Mouse (Mus musculus) lung, embryonic 16.5 days (tissue): ENCODE measurements around the gene Ppm1l. TPM values are rescaled to one million over a fixed set of nuclear protein-coding genes. Genes with fewer than 3 reads are reported as not detected.

Experiments used
- ATAC-seq: fragments of 200-750 bp; cut with Nextera tagmentation; 2 replicates; pipeline ENCODE4 v1.8.0; 2017; ENCODE audit warnings: low read depth, mild to moderate bottlenecking, moderate library complexity
- H3K27ac ChIP-seq: fragments of 300-500 bp; sonication (generic); 2 replicates; pipeline ENCODE4 v1.5.1; 2014; ENCODE audit warnings: mild to moderate bottlenecking, control low read depth, low read length
- H3K27me3 ChIP-seq: fragments of 300-500 bp; sonication (generic); 2 replicates; pipeline ENCODE4 v1.6.1; 2014; ENCODE audit warnings: low read depth, low read length, mixed read lengths; ENCODE audit not compliant: control insufficient read depth, insufficient read depth
- H3K36me3 ChIP-seq: fragments of 300-500 bp; sonication (generic); 2 replicates; pipeline ENCODE4 v1.6.1; 2014; ENCODE audit warnings: low read length; ENCODE audit not compliant: control insufficient read depth, insufficient read depth
- H3K4me1 ChIP-seq: fragments of 300-500 bp; sonication (generic); replicated peaks from 2 replicates; pipeline ENCODE4 v1.6.1; 2014; ENCODE audit warnings: low read length, mixed read lengths; ENCODE audit not compliant: control insufficient read depth, insufficient read depth
- H3K4me2 ChIP-seq: fragments of 300-500 bp; sonication (generic); 2 replicates; pipeline ENCODE4 v1.6.1; 2014; ENCODE audit warnings: low read depth, low read length, control low read depth
- H3K4me3 ChIP-seq: fragments of 300-500 bp; sonication (generic); 2 replicates; pipeline ENCODE4 v1.5.1; 2014; ENCODE audit warnings: mild to moderate bottlenecking, low read length, control low read depth
- H3K9ac ChIP-seq: fragments of 300-500 bp; sonication (generic); 2 replicates; pipeline ENCODE4 v1.6.1; 2014; ENCODE audit warnings: low read length, control low read depth
- H3K9me3 ChIP-seq: fragments of 300-500 bp; sonication (generic); 2 replicates; pipeline ENCODE4 v1.6.1; 2016; ENCODE audit warnings: low read length; ENCODE audit not compliant: control insufficient read depth
- WGBS: fragments of 180-500 bp; shearing (Covaris S2); extraction: QIAGEN DNeasy Blood & Tissue Kit; methylation state at CpG from one replicate; pipeline ENCODE4 v1.1.7; 2014; 5-methylcytosine and 5-hydroxymethylcytosine counted together
- polyA plus RNA-seq: library from polyadenylated mRNA; unstranded; fragments of >200 nt; fragmentation: Nextera tagmentation; extraction: Ambion mirVana; gene quantifications from 2 replicates; pipeline ENCODE4 v1.2.1, GENCODE M21; 2015

The Ppm1l gene
- polyA plus RNA-seq, 1 experiment from 2014 or later = 6.0 TPM

GRCm38 (mm10) chr3:69433580-69433979 is 116.9 kb downstream of the Ppm1l start:
- no peaks in the 10 kb centered on the region for H3K4me1 ChIP-seq
- H3K4me3 ChIP-seq = no peak overlapping the region
- no peak overlapping the region for H3K9ac ChIP-seq
- 89% methylated on average over 10 of the region's 10 CpGs for WGBS
- H3K27me3 ChIP-seq = no peaks in the 10 kb centered on the region
- no peaks in the 10 kb centered on the region for H3K9me3 ChIP-seq
- ATAC-seq = no peak
- H3K36me3 ChIP-seq = no peaks in the 10 kb centered on the region
- H3K4me2 ChIP-seq = no peak overlapping the region
- no peak overlapping the region for H3K27ac ChIP-seq

- no peaks in the 10 kb centered on the region for H3K27me3 ChIP-seq
- WGBS = 58% methylated on average over 12 of the region's 12 CpGs
- no peaks in the 10 kb centered on the region for H3K9me3 ChIP-seq
- no peaks in the 10 kb centered on the region for H3K4me1 ChIP-seq
- H3K4me3 ChIP-seq = no peak overlapping the region
- H3K4me2 ChIP-seq = no peak overlapping the region
- no peaks in the 10 kb centered on the region for H3K36me3 ChIP-seq
- no peak overlapping the region for H3K27ac ChIP-seq
- H3K9ac ChIP-seq = no peak overlapping the region
- ATAC-seq = no peak
These were observed 122.3 kb downstream of the Ppm1l start for GRCm38 (mm10) chr3:69438773-69439514.

GRCm38 (mm10) chr3:69440761-69441160 is 124.1 kb downstream of the Ppm1l start:
- Histone ChIP-seq H3K36me3 (no peaks in the 10 kb centered on the region), H3K27ac (no peak overlapping the region), H3K9me3 (no peaks in the 10 kb centered on the region), H3K9ac (no peak overlapping the region), H3K4me3 (no peak overlapping the region), H3K27me3 (no peaks in the 10 kb centered on the region), H3K4me2 (no peak overlapping the region), H3K4me1 (no peaks in the 10 kb centered on the region)
- 70% methylated on average over 5 of the region's 5 CpGs for WGBS
- ATAC-seq = no peak

- Histone ChIP-seq H3K9me3 (no peaks in the 10 kb centered on the region), H3K27me3 (no peaks in the 10 kb centered on the region), H3K4me1 (no peaks in the 10 kb centered on the region), H3K4me3 (no peak overlapping the region), H3K36me3 (no peaks in the 10 kb centered on the region), H3K4me2 (no peak overlapping the region), H3K9ac (no peak overlapping the region), H3K27ac (no peak overlapping the region)
- no peak; the same call in 1 of the 2 replicates for ATAC-seq
- WGBS = 56% methylated on average over 5 of the region's 5 CpGs
These were observed 130.3 kb downstream of the Ppm1l start for GRCm38 (mm10) chr3:69446989-69447388.

- H3K27me3 ChIP-seq = no peaks in the 10 kb centered on the region
- H3K27ac ChIP-seq = no peak overlapping the region
- 88% methylated on average over 3 of the region's 3 CpGs for WGBS
- no peak overlapping the region for H3K9ac ChIP-seq
- no peak overlapping the region for H3K4me2 ChIP-seq
- no peak overlapping the region for H3K4me3 ChIP-seq
- H3K36me3 ChIP-seq = no peaks in the 10 kb centered on the region
- no peak for ATAC-seq
- no peaks in the 10 kb centered on the region for H3K9me3 ChIP-seq
- no peaks in the 10 kb centered on the region for H3K4me1 ChIP-seq
These were observed 132.4 kb downstream of the Ppm1l start for GRCm38 (mm10) chr3:69449041-69449440.

- no peak overlapping the region for H3K4me2 ChIP-seq
- H3K4me3 ChIP-seq = no peak overlapping the region
- no peaks in the 10 kb centered on the region for H3K4me1 ChIP-seq
- WGBS = 66% methylated on average over 3 of the region's 3 CpGs
- no peak for ATAC-seq
- H3K9me3 ChIP-seq = no peaks in the 10 kb centered on the region
- H3K9ac ChIP-seq = no peak overlapping the region
- H3K27ac ChIP-seq = no peak overlapping the region
- H3K27me3 ChIP-seq = no peaks in the 10 kb centered on the region
- H3K36me3 ChIP-seq = no peaks in the 10 kb centered on the region
These were observed 137.7 kb downstream of the Ppm1l start for GRCm38 (mm10) chr3:69454330-69454729.

GRCm38 (mm10) chr3:69456071-69456470 is 139.4 kb downstream of the Ppm1l start:
- no peaks in the 10 kb centered on the region for H3K4me1 ChIP-seq
- no peaks in the 10 kb centered on the region for H3K27me3 ChIP-seq
- no peak overlapping the region for H3K27ac ChIP-seq
- H3K9ac ChIP-seq = no peak overlapping the region
- ATAC-seq = no peak
- no peak overlapping the region for H3K4me3 ChIP-seq
- no peaks in the 10 kb centered on the region for H3K36me3 ChIP-seq
- H3K9me3 ChIP-seq = no peaks in the 10 kb centered on the region
- WGBS = 88% methylated on average over 5 of the region's 5 CpGs
- no peak overlapping the region for H3K4me2 ChIP-seq

GRCm38 (mm10) chr3:69458756-69459155 is 142.1 kb downstream of the Ppm1l start:
- Histone ChIP-seq H3K4me3 (no peak overlapping the region), H3K27ac (no peak overlapping the region), H3K27me3 (no peaks in the 10 kb centered on the region), H3K4me1 (no peaks in the 10 kb centered on the region), H3K9me3 (no peaks in the 10 kb centered on the region), H3K4me2 (no peak overlapping the region), H3K9ac (no peak overlapping the region), H3K36me3 (no peaks in the 10 kb centered on the region)
- WGBS = 73% methylated on average over 6 of the region's 6 CpGs
- ATAC-seq = no peak

- H3K9ac ChIP-seq = no peak overlapping the region
- 37% methylated on average over 1 of the region's 1 CpGs for WGBS
- no peak overlapping the region for H3K4me3 ChIP-seq
- no peaks in the 10 kb centered on the region for H3K36me3 ChIP-seq
- H3K27me3 ChIP-seq = no peaks in the 10 kb centered on the region
- H3K27ac ChIP-seq = no peak overlapping the region
- no peaks in the 10 kb centered on the region for H3K4me1 ChIP-seq
- no peaks in the 10 kb centered on the region for H3K9me3 ChIP-seq
- peak; percentile 61; the same call in 1 of the 2 replicates for ATAC-seq
- H3K4me2 ChIP-seq = no peak overlapping the region
These were observed 145.3 kb downstream of the Ppm1l start for GRCm38 (mm10) chr3:69461956-69462355.
